Mouse (Mus musculus) ES-CJ7 (cell line): ENCODE measurements around the gene Rbm41.

Source experiments
- DNase-seq: peaks from one replicate; pipeline ENCODE4 v3.0.0; 2011; ENCODE audit warnings: low read depth, low spot score

Gene Rbm41

GRCm38 (mm10) chrX:139997740-139998690 lies at the start of gene Rbm41:
Rbm41 (minus strand) TSS chrX:139998595.
- DNase-seq = peak; percentile 80

- no peak for DNase-seq
Observed at GRCm38 (mm10) chrX:139998691-139999065, 283 bp upstream of the Rbm41 start.

GRCm38 (mm10) chrX:139982115-139982514 lies 16.3 kb downstream of the Rbm41 start:
- no peak for DNase-seq

- no peak for DNase-seq
Observed at GRCm38 (mm10) chrX:139933507-139933906, 64.9 kb downstream of the Rbm41 start.

- DNase-seq = no peak
Observed at GRCm38 (mm10) chrX:139932472-139932871, 65.9 kb downstream of the Rbm41 start.

- no peak for DNase-seq
Observed at GRCm38 (mm10) chrX:139920572-139920971, 77.8 kb downstream of the Rbm41 start.

GRCm38 (mm10) chrX:139891387-139891786 lies 107.0 kb downstream of the Rbm41 start:
- DNase-seq = no peak

- no peak for DNase-seq
Observed at GRCm38 (mm10) chrX:139883221-139883620, 115.2 kb downstream of the Rbm41 start.

GRCm38 (mm10) chrX:139877936-139878335 lies 120.5 kb downstream of the Rbm41 start:
- no peak for DNase-seq

- no peak for DNase-seq
Observed at GRCm38 (mm10) chrX:139877105-139877504, 121.3 kb downstream of the Rbm41 start.

- peak; percentile 45 for DNase-seq
Observed at GRCm38 (mm10) chrX:139870938-139871791, 127.2 kb downstream of the Rbm41 start, which contains the start of gene Morc4. Morc4 (minus strand) TSS chrX:139871677.

GRCm38 (mm10) chrX:139870300-139870711 lies 128.1 kb downstream of the Rbm41 start:
- peak; percentile 14 for DNase-seq

GRCm38 (mm10) chrX:139859402-139859801 lies 139.0 kb downstream of the Rbm41 start:
- DNase-seq = no peak

- no peak for DNase-seq
Observed at GRCm38 (mm10) chrX:139854795-139855194, 143.6 kb downstream of the Rbm41 start.

- DNase-seq = no peak
Observed at GRCm38 (mm10) chrX:139841091-139841490, 157.3 kb downstream of the Rbm41 start.
